Mouse (Mus musculus) E14TG2a.4 (cell line): ENCODE measurements at regions not wholly inside any gene's neighbourhood (a gene's known extent, or its start where the extent isn't known, plus 50 kb on each side); places are given as distances from the start of the nearest gene placed in this dataset.

Experiments
- CTCF ChIP-seq: conservative IDR thresholded peaks from 2 replicates; pipeline ENCODE4 v1.5.1; 2014; ENCODE audit warnings: low read length
- NANOG ChIP-seq: IDR thresholded peaks from 2 replicates; pipeline ENCODE4 v1.6.1; 2014; ENCODE audit warnings: borderline replicate concordance, low read length, mixed read lengths
- POU5F1 ChIP-seq: IDR thresholded peaks from 2 replicates; pipeline ENCODE4 v1.6.1; 2014; ENCODE audit warnings: low read length, borderline replicate concordance

DNA sequence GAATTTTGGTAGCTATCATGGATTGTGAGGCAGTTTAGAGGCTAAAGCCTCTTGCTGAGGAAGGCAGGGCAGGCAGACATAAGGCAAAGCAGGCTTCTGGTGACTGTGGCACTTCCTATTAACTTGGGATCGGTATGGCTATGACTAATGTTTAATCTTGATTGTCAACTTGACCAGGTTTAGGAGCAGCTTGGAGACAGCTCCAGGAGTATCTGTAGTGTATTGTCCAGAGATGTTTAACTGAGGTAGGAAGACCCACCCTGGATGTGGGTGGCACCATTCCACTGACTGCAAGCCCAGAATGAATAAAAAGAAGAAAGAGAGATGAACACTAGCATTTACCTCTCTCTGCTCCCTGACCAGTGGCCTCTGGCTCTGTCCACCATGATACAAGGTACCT lies 83.1 kb upstream of the 1700024P04Rik start:
- no peak for TF ChIP-seq CTCF
- no peak for TF ChIP-seq NANOG
- TF ChIP-seq POU5F1 = no peak
